Mouse (Mus musculus): ENCODE data around the gene Ift57.

Gene Ift57

DNA sequence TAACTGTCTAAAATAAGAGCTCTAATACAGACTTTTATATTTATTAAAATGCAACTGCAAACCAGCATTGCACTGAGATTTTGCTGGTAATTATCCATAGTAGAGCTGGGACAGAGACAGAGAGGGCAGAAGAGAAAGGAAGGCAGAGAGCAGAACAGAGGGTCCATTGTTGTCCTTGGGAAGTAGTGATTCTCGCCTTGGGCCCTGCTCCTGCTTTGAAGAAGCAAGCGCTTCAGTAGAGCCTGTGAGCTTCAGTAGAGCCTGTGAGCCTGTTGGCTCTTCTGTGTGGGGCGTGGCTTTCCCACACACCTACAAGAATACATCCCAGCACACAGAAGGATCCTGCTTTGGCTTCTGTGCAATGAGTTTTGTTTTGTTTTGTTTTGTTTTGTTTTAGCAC, 54.3 kb downstream of the Ift57 start:
- no peak for DNase-seq (ENCODE audit: low spot score)

DNA sequence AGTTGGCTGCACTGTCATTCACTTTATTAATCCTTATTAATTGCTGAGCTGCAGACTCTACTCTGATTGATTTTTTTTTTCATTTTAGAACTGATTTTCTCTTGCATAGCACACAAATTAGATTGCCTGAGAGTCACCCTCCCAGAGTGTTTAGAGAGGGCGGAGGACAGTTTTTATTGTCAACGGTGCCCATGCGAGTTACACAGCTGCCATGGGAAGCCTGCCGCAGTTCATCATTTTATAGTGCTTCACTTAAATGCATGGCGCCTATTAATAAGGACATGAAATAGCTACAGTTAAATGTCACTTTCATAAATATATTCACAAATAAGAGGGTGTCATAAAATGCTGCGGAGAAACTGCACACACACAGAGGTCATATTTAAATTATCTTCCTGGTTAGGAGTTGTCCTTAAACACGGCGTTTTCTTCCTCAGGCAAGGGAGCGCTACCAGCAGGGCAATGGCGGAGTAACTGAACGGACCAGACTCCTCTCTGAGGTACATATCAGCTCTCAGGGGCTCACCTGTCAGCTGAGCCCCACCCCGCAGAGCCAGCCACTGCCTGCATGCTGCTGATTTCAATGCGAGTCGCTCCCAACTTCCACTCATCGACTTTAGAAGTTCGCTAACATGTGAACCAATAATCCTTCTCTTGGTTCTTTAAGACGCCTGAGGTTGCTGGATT, 61.6 kb downstream of the Ift57 start:
- DNase-seq (ENCODE audit: low spot score): no peak

DNA sequence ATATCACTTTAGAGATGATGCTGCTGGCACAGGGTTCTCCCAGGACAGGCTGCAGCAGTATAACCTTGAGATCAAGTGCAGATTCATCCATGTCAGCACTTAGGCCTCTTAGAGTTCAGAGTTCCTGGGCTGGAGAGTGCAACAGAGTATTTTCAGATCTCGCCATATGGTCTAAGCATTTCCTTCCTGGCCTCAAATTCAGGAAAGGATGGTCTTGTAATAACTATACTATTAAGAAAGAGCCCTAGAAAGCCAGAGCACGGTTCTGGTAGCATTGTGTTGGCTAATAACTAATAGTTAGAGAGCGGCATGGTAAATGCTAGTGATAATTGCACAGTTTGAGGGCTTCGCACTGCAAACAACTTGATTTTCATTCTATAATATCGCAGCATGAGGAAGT, 62.9 kb downstream of the Ift57 start:
- no peak for DNase-seq (ENCODE audit: low spot score)

DNA sequence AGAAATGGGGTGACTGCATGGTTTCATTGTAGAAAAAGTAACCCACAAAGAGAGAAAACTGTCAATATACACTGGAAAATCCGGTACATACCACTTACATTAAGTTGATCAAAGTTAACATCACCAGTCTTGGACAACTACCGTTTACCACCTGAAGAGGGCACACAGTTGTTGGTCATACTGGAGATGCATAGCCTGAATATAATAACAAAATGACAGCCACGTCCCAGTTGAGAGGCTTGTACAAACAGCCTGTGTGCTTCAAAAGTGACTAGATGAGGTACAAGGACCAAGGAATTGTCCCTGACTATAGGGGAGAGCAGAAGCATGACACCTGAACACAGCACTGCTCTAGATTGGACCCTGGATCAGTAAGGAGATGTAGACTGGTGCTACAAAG, 67.3 kb downstream of the Ift57 start:
- no peak for DNase-seq (ENCODE audit: low spot score)

DNA sequence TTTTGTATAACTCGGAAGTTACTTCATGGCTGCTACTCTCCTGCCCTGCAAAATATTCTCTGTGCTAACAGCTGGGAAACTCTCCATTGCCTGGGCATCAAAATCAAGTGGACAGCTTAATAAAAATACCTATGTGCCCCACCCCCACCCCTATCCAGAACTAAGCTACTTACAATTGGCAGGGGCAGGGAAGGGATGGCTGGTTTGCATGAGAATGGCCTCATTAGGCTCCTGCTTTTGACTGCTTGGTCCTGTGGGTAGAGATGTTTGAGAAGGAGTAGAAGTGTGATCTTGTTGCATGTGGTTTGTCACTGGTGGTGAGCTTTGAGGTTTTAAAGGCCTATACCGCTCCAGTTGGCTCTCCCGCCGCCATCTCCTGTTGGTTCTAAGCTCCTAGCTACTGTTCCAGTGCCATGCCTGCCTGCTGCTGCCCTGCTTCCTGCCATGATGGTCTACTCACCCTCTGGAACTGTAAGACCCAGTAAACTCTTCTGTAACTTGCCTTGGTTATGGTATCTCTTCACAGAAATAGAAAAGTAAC, 69.5 kb downstream of the Ift57 start:
- no peak for DNase-seq (ENCODE audit: low spot score)

DNA sequence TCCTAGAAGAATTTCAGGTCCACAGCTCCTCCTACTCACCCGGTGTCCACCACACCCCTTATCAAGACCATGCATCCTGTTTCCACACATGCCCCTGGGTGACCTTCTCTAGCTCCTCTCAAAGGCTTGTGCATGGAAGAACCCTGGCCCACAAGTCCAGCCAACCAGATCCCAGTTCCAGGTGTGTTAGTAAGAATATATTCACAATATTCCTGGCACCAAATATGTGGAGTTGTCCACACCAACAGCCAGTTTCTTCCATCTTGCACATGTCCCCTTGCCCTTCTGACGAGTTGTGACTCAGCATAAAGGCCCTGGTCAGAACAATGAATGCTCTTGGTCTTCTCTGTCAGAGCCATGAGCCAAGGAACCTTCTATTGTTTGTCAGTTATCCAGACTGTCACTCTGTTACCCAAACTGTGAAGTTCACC, 70.8 kb downstream of the Ift57 start:
- no peak for DNase-seq (ENCODE audit: low spot score)

DNA sequence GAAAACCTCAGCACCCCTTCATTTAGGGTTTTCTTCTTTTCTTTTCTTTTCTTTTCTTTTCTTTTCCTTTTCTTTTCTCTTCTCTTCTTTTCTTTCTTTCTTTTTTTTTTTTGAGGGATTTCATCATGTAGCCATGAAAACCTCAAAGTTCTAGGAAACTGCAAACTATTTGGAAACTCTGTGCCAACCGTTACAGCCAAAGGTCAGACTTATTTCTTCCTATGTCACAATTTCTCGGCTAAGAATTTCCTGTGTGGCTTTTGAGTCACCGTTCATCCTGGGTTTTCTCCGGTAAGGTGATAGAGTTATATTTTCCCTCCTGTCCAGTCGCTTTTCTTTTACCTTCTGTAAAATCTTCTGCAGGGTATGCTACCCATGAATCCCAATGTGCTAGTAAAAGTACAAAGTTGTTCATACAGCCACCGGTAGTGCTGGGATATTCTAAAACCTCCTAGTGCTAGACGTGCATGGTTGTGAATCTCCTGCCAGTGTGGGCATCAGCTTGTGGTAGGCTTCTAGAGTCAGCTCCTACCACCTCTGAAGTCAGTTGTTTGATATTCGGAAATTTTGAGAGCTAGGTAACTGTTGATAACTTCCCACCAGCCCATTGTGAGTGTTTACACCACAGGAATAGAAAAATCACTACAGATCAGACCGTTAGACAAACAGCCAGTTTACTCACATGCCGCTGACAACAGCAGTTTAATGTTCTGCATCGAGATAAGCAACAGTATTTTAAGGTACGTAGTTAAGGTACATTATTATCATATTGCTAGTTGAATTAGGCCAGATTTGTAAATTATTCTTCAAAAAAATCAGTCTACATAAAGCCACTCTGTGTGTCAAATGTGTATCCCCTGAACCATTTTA, 71.5 kb downstream of the Ift57 start:
- DNase-seq (ENCODE audit: low spot score): no peak

DNA sequence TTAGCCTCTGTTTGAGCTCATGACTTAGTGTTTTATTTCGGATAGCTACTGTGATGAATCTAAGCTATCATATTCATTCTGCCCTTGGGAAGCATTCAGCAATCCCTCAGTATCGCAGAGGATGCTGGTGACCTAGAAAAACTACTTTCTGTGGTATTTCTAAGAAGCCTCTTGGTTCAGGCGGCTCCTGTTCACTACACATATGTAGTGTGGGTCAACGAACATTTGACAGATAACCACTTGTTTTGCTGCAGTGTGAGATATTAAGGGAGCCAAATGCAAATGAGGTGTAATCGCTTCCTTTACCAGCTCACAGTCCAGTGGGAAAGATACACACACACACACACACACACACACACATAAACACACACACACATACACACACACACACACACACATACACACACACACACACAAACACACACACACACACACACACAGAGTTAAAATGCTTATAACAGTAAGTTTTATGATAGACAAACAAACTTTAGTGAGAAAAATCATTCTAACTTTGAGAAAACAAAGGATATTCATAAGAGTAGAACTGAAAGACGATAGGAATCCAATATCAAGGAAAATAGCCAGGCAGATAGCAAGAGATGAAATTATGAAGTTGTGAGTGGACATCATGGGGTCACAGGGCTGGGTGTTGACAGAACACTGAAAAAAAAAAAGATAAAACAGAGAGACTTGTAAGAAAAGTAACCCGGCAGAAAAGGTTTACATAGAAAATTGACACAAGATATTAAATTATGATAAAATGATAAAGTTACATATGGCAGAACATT, 72.8 kb downstream of the Ift57 start:
- no peak for DNase-seq (ENCODE audit: low spot score)

DNA sequence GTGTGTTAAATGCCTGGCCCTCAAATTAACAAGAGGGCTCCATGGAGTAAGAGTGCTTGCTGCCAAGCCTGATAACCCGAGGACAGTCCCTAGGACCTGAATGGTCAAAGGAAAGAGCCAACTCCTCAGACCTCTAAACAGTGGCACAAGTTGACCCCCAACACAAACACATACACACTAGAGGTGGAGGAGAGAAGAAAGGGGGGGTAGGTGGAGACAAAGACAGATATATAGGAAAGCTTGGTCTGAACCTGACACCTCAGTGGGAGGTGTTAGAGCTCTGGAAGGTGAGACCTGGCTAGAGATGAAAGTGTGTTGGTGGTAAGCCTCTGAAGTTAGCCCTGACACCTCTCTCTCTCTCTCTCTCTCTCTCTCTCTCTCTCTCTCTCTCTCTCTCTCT, 73.5 kb downstream of the Ift57 start:
- DNase-seq (ENCODE audit: low spot score): no peak

DNA sequence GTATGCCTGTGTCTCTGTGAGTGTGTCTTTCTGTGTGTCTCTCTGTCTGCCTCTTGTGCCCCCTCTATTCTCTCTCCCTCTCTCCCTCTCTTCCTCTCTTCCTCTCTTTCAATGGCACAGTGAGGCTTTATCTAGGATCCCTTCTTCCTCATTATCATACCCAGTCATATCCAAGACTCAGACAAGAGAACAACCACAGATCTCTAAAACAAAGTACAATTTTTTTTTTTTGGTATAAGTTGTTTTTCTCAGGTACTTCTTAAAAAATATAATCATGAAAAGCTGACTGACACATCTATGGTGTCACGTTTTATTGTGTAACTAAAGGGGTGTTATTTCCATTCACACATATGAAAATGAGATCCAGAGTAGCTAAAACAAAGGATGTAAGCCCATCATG, 74.0 kb downstream of the Ift57 start:
- no peak for DNase-seq (ENCODE audit: low spot score)

DNA sequence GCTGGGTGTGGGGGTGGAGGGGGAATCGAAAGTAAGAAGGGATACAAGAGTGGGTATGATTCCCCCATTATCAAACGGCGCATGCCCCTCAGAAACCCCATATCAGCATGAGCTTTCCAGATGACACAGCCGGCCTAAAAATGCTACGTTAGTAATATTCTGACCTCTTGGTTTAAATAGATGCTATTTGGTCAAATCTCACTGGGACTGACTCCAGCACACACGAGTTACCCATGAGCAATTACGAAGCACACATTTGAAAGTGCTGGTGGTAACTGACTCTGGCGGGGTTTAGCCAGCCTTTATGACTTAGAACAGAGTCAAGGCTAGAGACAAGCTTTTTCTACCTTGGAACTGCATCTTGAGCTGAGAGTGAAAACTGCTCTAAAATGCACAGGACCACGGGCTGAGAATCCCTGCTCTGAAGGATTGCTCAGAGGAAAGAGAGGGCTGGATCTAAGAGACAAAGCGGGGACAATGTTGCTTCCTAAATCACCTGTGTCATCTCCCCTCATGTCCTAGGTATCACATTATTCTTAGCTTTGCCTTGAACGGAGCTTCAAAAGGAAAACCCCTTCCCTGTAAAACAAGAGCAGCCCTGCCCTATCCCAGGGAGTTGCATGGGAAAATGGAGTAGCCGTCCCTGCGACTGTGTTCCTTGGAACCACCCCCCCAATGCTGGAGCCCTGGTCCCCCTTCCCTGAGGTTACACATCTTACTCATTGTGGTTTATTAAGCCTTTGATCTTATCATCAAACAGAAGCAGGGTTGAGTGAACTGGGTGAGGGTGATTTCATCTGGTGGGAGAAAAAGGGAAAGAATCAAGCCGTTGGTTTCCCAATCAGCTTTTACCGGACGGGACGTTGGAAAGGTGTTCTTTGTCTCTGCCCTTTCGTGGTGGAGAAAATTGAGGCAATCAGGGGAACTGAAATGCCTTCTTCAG, 75.3 kb downstream of the Ift57 start:
- DNase-seq (ENCODE audit: low spot score): no peak

DNA sequence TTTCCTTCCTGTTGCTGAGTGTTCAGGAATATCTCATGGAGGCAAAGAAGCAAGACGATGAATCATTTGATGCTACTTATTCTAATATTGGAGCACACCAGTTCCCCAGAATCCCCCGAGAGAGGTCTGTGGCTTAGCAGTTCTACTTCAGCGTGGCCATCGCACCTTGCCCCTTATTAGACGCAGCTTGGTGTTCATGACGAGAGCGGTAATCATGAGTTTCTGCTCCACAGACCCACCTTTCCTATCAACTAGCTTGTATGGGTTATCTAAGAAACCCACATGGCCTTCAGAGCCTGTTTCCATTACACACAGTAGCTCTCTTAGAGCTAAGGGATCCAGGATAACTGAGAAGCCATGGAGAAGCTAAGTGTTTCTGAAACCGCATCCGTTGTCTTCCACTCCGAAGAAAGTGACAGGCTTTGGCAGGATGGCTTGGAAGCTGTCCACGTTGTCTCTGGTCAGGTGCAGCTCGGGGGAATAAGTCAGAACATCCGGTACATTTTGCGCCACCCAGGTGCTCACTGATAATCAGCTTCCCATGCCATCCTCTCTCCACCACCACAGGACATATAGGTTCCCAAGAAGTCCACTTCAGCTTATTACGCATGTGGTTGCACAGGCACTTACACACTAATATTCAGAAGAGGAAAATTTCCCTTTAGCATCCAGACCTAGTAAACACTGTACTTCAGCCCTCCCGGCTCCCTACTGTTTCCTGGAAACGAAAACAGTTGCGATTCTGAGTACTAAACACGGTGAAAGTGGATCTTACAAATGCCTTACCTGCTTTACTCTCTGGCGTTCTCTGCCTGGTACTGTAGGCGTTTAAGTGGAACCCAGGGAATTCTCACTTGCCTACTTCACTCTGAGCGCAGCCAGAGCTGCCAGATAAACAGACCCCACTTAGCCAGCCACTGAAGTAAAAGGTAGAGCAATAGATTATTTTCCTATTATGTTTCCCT, 76.3 kb downstream of the Ift57 start:
- DNase-seq (ENCODE audit: low spot score): no peak

DNA sequence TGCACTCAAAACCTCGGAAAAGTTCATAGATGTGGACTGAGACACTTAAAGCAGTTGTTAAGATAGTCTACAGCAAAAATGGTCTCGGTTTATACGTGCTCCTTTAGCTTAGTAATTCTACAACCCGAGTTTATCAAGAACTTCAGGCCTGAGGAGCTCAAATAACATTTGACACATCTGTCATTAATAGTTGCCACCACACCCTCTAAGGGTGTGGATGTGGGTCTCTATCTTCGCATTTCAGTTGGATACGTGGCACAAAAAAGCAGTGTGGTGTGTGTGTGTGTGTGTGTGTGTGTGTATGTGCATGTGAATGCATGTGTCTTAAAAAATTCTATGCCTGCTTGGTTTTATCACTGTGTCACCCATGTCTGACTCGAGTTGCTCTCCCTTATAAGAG, 77.9 kb downstream of the Ift57 start:
- no peak for DNase-seq (ENCODE audit: low spot score)

DNA sequence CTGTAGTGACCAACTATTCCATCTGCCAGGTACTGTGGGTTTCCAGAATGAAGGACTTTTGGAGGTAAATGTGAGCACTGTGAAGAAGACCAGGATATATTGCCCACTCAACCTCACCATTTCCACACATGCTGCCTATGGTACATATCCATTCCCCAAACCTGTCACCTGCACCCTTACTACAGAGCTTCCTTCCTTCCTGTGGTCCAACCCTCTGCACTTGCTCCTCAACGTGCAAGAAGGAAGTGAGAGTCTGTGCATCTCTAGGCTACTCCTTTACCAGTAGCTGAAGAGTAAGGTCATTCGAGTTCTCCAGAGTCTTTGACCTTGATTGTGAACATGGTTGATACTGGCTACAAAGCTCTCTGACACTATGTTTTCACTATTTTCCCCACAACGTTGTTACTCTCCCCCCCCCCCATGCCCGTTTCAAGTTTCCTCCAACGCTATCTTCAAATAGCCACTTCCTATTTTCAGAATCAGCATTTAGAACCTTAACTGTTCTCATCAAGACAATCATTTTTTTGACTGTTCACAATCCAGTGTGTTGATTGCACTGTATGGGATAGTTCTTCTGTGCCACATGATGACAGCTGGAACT, 82.6 kb downstream of the Ift57 start:
- DNase-seq (ENCODE audit: low spot score): no peak

DNA sequence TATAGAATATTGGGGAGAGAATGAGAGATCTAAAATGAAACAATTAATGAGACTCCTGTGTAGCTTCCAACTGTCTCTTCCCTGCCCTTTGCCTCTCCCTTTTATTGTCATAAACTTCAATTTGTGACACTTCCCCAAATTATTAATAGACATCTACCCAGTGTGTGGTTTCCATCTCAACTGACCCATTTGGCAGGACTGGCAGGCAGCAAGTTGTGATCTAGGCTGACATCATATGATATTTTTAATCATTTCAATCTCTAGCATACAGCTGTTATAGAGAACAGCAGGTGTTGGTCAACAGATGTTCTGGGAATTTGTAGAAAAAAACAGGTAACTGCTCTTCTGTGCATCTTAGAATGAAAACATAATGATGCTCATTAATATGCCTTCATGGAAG, 84.3 kb downstream of the Ift57 start:
- no peak for DNase-seq (ENCODE audit: low spot score)

DNA sequence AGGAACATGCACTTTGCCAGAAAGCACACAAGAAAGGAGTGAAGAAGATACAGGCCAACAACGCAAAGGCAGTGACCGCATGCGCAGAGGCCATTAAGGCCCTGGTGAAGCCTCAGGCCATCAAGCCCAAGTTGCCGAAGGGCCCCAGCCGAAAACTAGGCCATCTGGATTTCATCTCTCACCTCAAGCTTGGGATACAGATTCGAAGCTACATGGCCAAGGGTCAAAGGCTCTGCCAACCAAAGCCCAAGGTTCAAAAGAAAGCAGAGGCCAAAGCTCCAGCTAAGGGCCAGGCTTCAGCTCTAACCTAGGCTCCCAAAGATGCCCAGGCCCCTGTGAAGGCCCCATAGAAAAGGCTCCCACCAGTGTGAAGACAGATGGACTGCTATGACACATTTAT, 87.1 kb downstream of the Ift57 start:
- no peak for DNase-seq (ENCODE audit: low spot score)

DNA sequence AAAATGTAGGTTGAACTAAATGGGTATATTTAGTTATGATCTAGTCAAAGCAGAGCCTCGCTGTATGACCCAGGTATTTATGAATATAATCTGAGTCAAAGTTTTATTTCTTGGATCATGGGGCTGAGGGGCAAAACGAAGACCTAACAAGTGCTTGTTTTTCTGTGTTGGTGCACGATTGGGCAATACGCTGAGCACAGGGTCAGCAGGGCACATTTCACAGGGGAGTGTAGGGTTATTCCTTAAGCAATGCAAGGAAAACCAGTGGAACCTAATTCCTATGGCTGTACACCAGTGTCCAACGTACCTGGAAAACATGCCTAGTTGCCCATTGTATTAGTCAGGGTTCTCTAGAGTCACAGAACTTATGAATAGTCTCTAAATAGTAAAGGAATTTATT, 88.7 kb downstream of the Ift57 start:
- DNase-seq (ENCODE audit: low spot score): no peak

DNA sequence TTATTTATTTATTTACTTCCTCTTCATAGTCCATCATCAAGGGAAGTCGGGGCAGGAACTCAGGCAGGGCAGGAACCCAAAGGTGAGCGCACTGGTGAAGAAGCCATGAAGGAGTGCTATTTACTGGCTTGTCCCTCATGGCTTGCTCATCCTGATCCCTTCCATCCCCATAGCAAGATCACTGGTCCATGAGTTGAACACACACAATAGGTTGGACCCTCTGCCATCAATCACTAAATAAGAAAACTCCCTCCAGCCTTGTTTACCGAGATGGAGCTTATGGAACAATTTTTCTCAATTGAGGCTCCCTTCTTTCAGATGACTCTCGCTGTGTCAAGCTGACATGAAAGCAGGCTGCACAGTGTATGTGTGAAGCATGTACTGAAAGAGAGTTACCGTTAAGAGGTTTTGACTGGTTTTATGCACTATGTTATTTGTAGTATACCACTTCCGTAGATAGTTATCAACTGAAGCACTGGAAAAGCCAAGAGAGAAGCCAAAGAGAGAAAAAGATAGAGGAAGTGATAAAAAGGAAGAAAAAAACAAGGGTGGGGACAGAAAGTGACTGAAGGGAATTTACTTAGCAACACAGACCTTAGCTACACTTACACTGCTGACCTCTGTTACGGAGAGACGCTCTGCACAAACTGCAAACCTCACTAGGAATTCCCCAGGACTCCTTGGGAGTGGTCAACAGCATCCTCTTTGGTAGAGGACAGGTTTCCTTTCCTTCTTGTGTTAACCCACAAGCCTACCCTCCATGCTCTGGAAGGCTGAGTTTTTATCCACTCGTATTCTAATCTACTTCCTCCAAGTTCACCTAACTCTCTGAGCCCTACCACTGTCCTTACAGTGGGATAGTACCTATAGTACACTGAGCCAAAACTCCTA, 91.8 kb downstream of the Ift57 start:
- no peak for DNase-seq (ENCODE audit: low spot score)

DNA sequence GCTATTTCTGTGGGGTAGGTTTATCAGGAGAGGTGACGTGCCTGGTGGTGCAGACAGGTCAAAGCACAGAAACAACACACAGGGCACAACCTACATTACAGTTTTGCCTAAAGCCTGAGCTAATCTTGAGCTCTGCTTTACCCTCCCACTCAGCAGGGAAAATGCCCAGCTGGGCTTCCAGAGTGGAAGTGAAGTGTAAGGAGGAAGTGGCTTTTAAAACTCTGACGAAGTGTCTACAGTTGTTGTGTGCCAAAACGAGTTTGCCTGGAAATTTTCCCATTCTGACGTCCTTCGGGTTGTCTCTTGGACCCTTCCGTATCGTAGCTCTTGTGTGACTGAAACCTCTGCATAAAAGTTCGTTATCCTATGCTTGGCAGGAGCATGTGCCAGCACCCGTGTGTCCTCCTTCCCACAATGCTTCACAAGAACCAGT, 93.4 kb downstream of the Ift57 start:
- no peak for DNase-seq (ENCODE audit: low spot score)

Measured in ovary, postnatal 10 days (tissue).